Mouse (Mus musculus) cortical plate, adult 2 months (tissue): ENCODE data around the gene Trank1. TPM values are rescaled to one million over a fixed set of nuclear protein-coding genes. Genes with fewer than 3 reads are reported as not detected.

Experiments used
- H3K27ac ChIP-seq: fragments of 200-500 bp; 2 replicates; pipeline ENCODE4 v1.5.1; 2012; ENCODE audit warnings: low read length, control low read depth, inconsistent platforms; ENCODE audit not compliant: insufficient read depth
- H3K4me1 ChIP-seq: fragments of 200-500 bp; 2 replicates; pipeline ENCODE4 v1.6.1; 2011; ENCODE audit warnings: low read length; ENCODE audit not compliant: control insufficient read depth, insufficient read depth
- H3K4me3 ChIP-seq: fragments of 200-500 bp; 2 replicates; pipeline ENCODE4 v1.5.1; 2011; ENCODE audit warnings: mild to moderate bottlenecking, low read length, control low read depth; ENCODE audit not compliant: insufficient read depth
- CTCF ChIP-seq: fragments of 200-500 bp; IDR thresholded peaks from 2 replicates; pipeline ENCODE4 v1.5.1; 2011; ENCODE audit warnings: mild to moderate bottlenecking, control low read depth, low read length; ENCODE audit not compliant: insufficient read depth; ENCODE audit errors: extremely low read depth
- POLR2A ChIP-seq: fragments of 200-500 bp; IDR thresholded peaks from 2 replicates; pipeline ENCODE4 v1.6.1; 2011; ENCODE audit warnings: mild to moderate bottlenecking, low read length, control low read depth; ENCODE audit not compliant: insufficient read depth; ENCODE audit errors: extremely low read depth
- polyA plus RNA-seq: library from polyadenylated mRNA; depleted of rRNA; stranded (reverse); fragments of >200 nt; gene quantifications from 2 replicates; pipeline ENCODE4 v1.2.3, GENCODE M21; 2012

The Trank1 gene
- polyA plus RNA-seq, 1 experiment, result 383 TPM

- Histone ChIP-seq H3K27ac (no peak overlapping the region), H3K4me3 (no peak overlapping the region), H3K4me1 (peaks cover 5% of the 10 kb centered on the region; the same call in 1 of the 2 replicates)
- TF ChIP-seq CTCF (no peak), POLR2A (no peak)
These were observed 52.1 kb downstream of the Trank1 start for GRCm38 (mm10) chr9:111363656-111364055.

GRCm38 (mm10) chr9:111367713-111368112 is 56.2 kb downstream of the Trank1 start:
- Histone ChIP-seq H3K27ac (no peak overlapping the region), H3K4me1 (peaks cover 5% of the 10 kb centered on the region; the same call in 1 of the 2 replicates), H3K4me3 (no peak overlapping the region)
- no peak for TF ChIP-seq POLR2A
- TF ChIP-seq CTCF, result 0 out of 2 replicates have a peak, but pooled peaks have one; percentile 2

GRCm38 (mm10) chr9:111372079-111372478 is 60.5 kb downstream of the Trank1 start:
- Histone ChIP-seq H3K4me3 (no peak overlapping the region), H3K4me1 (peaks cover 2% of the 10 kb centered on the region; the same call in 1 of the 2 replicates), H3K27ac (no peak overlapping the region)
- no peak for TF ChIP-seq CTCF
- no peak for TF ChIP-seq POLR2A

GRCm38 (mm10) chr9:111377868-111378267 is 66.3 kb downstream of the Trank1 start:
- peaks cover 12% of the 10 kb centered on the region for H3K4me1 ChIP-seq
- no peak overlapping the region for H3K4me3 ChIP-seq
- no peak for TF ChIP-seq POLR2A
- TF ChIP-seq CTCF, result no peak
- no peak overlapping the region for H3K27ac ChIP-seq

GRCm38 (mm10) chr9:111381056-111382025 is 69.8 kb downstream of the Trank1 start:
- TF ChIP-seq POLR2A (no peak), CTCF (no peak)
- Histone ChIP-seq H3K27ac (peak overlapping the region; percentile 66), H3K4me3 (no peak overlapping the region), H3K4me1 (peaks cover 21% of the 10 kb centered on the region)

- no peak for TF ChIP-seq POLR2A
- no peak overlapping the region for H3K4me3 ChIP-seq
- peaks cover 21% of the 10 kb centered on the region for H3K4me1 ChIP-seq
- H3K27ac ChIP-seq, result 0 out of 2 replicates have a peak overlapping the region, but pooled peaks have one; percentile 35
These were observed 70.9 kb downstream of the Trank1 start for GRCm38 (mm10) chr9:111382469-111382868.

GRCm38 (mm10) chr9:111383046-111383445 is 71.5 kb downstream of the Trank1 start:
- Histone ChIP-seq H3K4me3 (no peak overlapping the region), H3K27ac (0 out of 2 replicates have a peak overlapping the region, but pooled peaks have one; percentile 4), H3K4me1 (peaks cover 18% of the 10 kb centered on the region)
- TF ChIP-seq CTCF (no peak), POLR2A (no peak)

GRCm38 (mm10) chr9:111383756-111384155 is 72.2 kb downstream of the Trank1 start:
- Histone ChIP-seq H3K4me1 (peaks cover 18% of the 10 kb centered on the region), H3K4me3 (no peak overlapping the region), H3K27ac (peak overlapping the region; percentile 9; the same call in 1 of the 2 replicates)
- TF ChIP-seq POLR2A (no peak), CTCF (no peak)

- Histone ChIP-seq H3K27ac (peak overlapping the region; percentile 38; the same call in 1 of the 2 replicates), H3K4me3 (no peak overlapping the region), H3K4me1 (peaks cover 17% of the 10 kb centered on the region)
- TF ChIP-seq CTCF (no peak), POLR2A (no peak)
These were observed 74.3 kb downstream of the Trank1 start for GRCm38 (mm10) chr9:111385526-111386491.
